Mouse (Mus musculus) heart, adult 2 months (tissue): ENCODE results near the gene Neurl1a.

ENCODE experiments used
- CTCF ChIP-seq: fragments of 200-600 bp; IDR thresholded peaks from 2 replicates; pipeline ENCODE4 v1.8.1; 2022; ENCODE audit warnings: antibody characterized with exemption, mild to moderate bottlenecking, moderate library complexity
- EP300 ChIP-seq: fragments of 200-500 bp; IDR thresholded peaks from 2 replicates; pipeline ENCODE4 v1.6.1; 2011; ENCODE audit warnings: low read depth, low read length, control low read depth; ENCODE audit not compliant: insufficient read depth

GRCm38 (mm10) chr19:47135568-47135967, 43.1 kb upstream of the Neurl1a start:
- TF ChIP-seq CTCF (no peak), EP300 (no peak)
